Mouse (Mus musculus) small intestine, adult 2 months (tissue): ENCODE data around the gene Gm17359.

Source experiments
- CTCF ChIP-seq: fragments of 200-500 bp; IDR thresholded peaks from 2 replicates; pipeline ENCODE4 v1.5.1; 2012; ENCODE audit warnings: low read depth, mild to moderate bottlenecking, control low read depth, inconsistent platforms, low read length, moderate library complexity, mixed read lengths; ENCODE audit not compliant: insufficient replicate concordance, insufficient read length; ENCODE audit errors: extremely low read depth
- POLR2A ChIP-seq: fragments of 200-500 bp; IDR thresholded peaks from 2 replicates; pipeline ENCODE4 v1.6.1; 2012; ENCODE audit warnings: low read depth, mild to moderate bottlenecking, control low read depth, inconsistent platforms, low read length, moderate library complexity

GRCm38 (mm10) chr3:79308605-79309004 lies 27.9 kb upstream of the Gm17359 start:
- TF ChIP-seq CTCF (no peak), POLR2A (no peak)
